Mouse (Mus musculus) myocyte (in vitro differentiated cells): ENCODE data around the gene Bri3. TPM values are rescaled to one million over a fixed set of nuclear protein-coding genes. Genes with fewer than 3 reads are reported as not detected.

ENCODE experiments used
- H3K27me3 ChIP-seq: one replicate; pipeline ENCODE4 v1.6.1; 2011; ENCODE audit not compliant: control insufficient read depth, insufficient read depth, insufficient read length
- H3K36me3 ChIP-seq: one replicate; pipeline ENCODE4 v1.6.1; 2011; ENCODE audit not compliant: control insufficient read depth, insufficient read depth
- H3K4me2 ChIP-seq: one replicate; pipeline ENCODE4 v1.6.1; 2011; ENCODE audit warnings: low read depth, control low read depth
- H3K4me3 ChIP-seq: one replicate; pipeline ENCODE4 v1.5.1; 2011; ENCODE audit warnings: mild to moderate bottlenecking, control low read depth, moderate library complexity
- H3K79me2 ChIP-seq: one replicate; pipeline ENCODE4 v1.6.1; 2011; ENCODE audit not compliant: control insufficient read depth, insufficient read depth
- H3ac ChIP-seq: one replicate; pipeline ENCODE4 v1.6.1; 2011; ENCODE audit not compliant: control insufficient read depth, insufficient read length
- CEBPB ChIP-seq: IDR thresholded peaks from 2 replicates; pipeline ENCODE4 v1.6.1; 2011; ENCODE audit warnings: mild to moderate bottlenecking, moderate library complexity; ENCODE audit not compliant: poor library complexity, insufficient read depth, severe bottlenecking
- E2F4 ChIP-seq: IDR thresholded peaks from one replicate; pipeline ENCODE4 v1.6.1; 2011; ENCODE audit warnings: mild to moderate bottlenecking, control low read depth, moderate library complexity; ENCODE audit not compliant: insufficient read depth
- MAX ChIP-seq: IDR thresholded peaks from one replicate; pipeline ENCODE4 v1.6.1; 2011; ENCODE audit warnings: low read depth, mild to moderate bottlenecking, control low read depth
- MYOD1 ChIP-seq, 3 experiments: IDR thresholded peaks; one replicate each; pipeline ENCODE4 v1.6.1; 2011; ENCODE audit warnings: control low read depth in 2 of 3, low read depth in 2 of 3, mild to moderate bottlenecking in 2 of 3, moderate library complexity in 1 of 3; ENCODE audit not compliant: insufficient read length in 2 of 3, control insufficient read depth in 1 of 3
- MYOG ChIP-seq, 3 experiments: IDR thresholded peaks; one replicate each; pipeline ENCODE4 v1.6.1; 2011; ENCODE audit warnings: control low read depth in 2 of 3, low read depth in 2 of 3, mild to moderate bottlenecking in 2 of 3; ENCODE audit not compliant: insufficient read length in 2 of 3, control insufficient read depth in 1 of 3, insufficient read depth in 1 of 3
- POLR2A ChIP-seq: IDR thresholded peaks from one replicate; pipeline ENCODE4 v1.6.1; 2011; ENCODE audit warnings: low read depth, mild to moderate bottlenecking, control low read depth, moderate library complexity; ENCODE audit not compliant: insufficient read length
- POLR2AphosphoS2 ChIP-seq: IDR thresholded peaks from one replicate; pipeline ENCODE4 v1.6.1; 2011; ENCODE audit warnings: low read depth, control low read depth; ENCODE audit not compliant: insufficient read length
- REST ChIP-seq: IDR thresholded peaks from one replicate; pipeline ENCODE4 v1.6.1; 2011; ENCODE audit warnings: mild to moderate bottlenecking, control low read depth, moderate library complexity; ENCODE audit not compliant: insufficient read depth, insufficient read length
- SRF ChIP-seq: IDR thresholded peaks from one replicate; pipeline ENCODE4 v1.6.1; 2011; ENCODE audit warnings: low read depth; ENCODE audit not compliant: control insufficient read depth, insufficient read length
- TCF12 ChIP-seq: IDR thresholded peaks from one replicate; pipeline ENCODE4 v1.6.1; 2011; ENCODE audit warnings: mild to moderate bottlenecking, control low read depth; ENCODE audit not compliant: poor library complexity, insufficient read depth, severe bottlenecking
- TCF3 ChIP-seq: IDR thresholded peaks from one replicate; pipeline ENCODE4 v1.6.1; 2011; ENCODE audit warnings: low read depth, control low read depth; ENCODE audit not compliant: insufficient read length
- USF1 ChIP-seq: IDR thresholded peaks from one replicate; pipeline ENCODE4 v1.6.1; 2011; ENCODE audit warnings: low read depth, mild to moderate bottlenecking, control low read depth, moderate library complexity
- polyA plus RNA-seq: library from polyadenylated mRNA; unstranded; fragments of >200 nt; fragmentation: generic; extraction: Trizol; gene quantifications from one replicate; pipeline ENCODE4 v1.2.1, GENCODE M21; 2012; ENCODE audit warnings: missing spikeins

Gene Bri3
- polyA plus RNA-seq = 153 TPM

DNA sequence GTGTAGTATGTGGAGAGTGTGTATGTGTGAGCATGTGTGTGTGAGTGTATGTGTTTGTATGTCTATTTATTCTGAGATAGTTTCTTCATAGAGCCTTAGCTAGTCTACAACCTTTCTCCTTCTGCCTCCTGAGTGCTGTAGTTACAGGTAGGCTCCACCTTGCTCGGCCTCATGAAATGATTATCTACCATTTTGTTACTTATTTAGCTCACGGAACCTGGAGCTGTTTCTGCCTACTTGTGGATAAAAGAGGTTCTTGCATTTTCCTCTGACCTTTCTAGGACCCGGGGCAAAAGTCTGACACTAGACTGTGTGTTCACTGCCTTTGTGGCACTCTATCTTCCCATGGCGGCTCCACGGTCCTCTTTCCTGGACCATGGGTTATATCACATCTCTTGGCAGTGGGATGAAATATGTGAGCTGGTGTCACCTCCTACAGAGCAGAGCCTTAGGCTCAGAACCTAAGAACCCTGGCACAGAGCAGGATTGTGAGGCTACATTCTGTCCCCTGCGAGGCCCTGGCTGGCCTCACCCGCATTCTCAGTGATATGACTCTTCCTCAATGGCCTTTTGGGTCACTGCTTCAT lies at the start of gene Bri3:
Gene Bri3 (plus strand): TSS at position 537 of the 587 bp plus-strand sequence.
- H3K79me2 ChIP-seq = no peaks in the 10 kb centered on the region
- H3K4me3 ChIP-seq = no peak within 1 kb of the TSS
- no peaks in the 10 kb centered on the region for H3K27me3 ChIP-seq
- H3K4me2 ChIP-seq = no peak within 1 kb of the TSS
- no peak within 1 kb of the TSS for H3ac ChIP-seq
- no peak for TF ChIP-seq POLR2A
- TF ChIP-seq MYOG (IDR thresholded peaks at IDR 0.05; ENCODE audit: control insufficient read depth in 1 of 3, insufficient read depth in 1 of 3, insufficient read length in 2 of 3, low read depth in 2 of 3) = no peak
- no peak for TF ChIP-seq SRF
- no peak for TF ChIP-seq USF1
- TF ChIP-seq POLR2AphosphoS2 = no peak
- TF ChIP-seq E2F4 = no peak
- no peak for TF ChIP-seq MYOD1 (IDR thresholded peaks at IDR 0.05; ENCODE audit: control insufficient read depth in 1 of 3, insufficient read length in 2 of 3, low read depth in 2 of 3)
- no peak for TF ChIP-seq TCF3
- no peak for TF ChIP-seq REST
- no peak for TF ChIP-seq MAX
- TF ChIP-seq CEBPB = no peak
- TF ChIP-seq TCF12 = no peak
- no peaks in the 10 kb centered on the region for H3K36me3 ChIP-seq

DNA sequence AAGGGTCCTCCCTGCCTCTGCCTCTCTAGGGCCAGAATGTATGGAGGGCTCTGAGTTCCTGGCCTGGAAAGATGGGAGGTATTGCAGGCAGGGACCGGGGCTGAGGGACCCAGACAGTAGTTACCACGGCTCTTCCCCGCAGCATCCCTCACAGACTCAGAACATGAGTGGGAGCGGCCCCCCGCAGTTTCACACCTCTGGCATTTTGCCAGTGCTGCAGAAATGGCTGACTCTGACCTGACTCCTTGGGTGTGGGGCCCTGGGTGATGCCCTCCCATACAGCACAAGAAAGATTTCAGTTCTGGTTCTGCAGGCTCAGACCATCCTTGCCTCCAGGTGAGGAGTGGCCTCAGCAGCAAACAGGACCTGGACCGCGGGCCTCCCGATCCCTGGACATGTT lies 48.7 kb upstream of the Bri3 start:
- H3K4me3 ChIP-seq = no peak overlapping the region
- no peaks in the 10 kb centered on the region for H3K27me3 ChIP-seq
- TF ChIP-seq E2F4 = no peak
- no peak for TF ChIP-seq TCF12
- TF ChIP-seq MYOG (IDR thresholded peaks at IDR 0.05; ENCODE audit: control insufficient read depth in 1 of 3, insufficient read depth in 1 of 3, insufficient read length in 2 of 3, low read depth in 2 of 3) = no peak
- TF ChIP-seq SRF = no peak
- TF ChIP-seq USF1 = no peak
- no peak for TF ChIP-seq REST
- no peak for TF ChIP-seq POLR2A
- no peak for TF ChIP-seq TCF3
- TF ChIP-seq MAX = no peak
- no peak for TF ChIP-seq CEBPB
- TF ChIP-seq MYOD1 (IDR thresholded peaks at IDR 0.05; ENCODE audit: control insufficient read depth in 1 of 3, insufficient read length in 2 of 3, low read depth in 2 of 3) = no peak
- no peak for TF ChIP-seq POLR2AphosphoS2
- no peaks in the 10 kb centered on the region for H3K79me2 ChIP-seq
- no peak overlapping the region for H3ac ChIP-seq
- no peak overlapping the region for H3K4me2 ChIP-seq
- H3K36me3 ChIP-seq = no peaks in the 10 kb centered on the region

DNA sequence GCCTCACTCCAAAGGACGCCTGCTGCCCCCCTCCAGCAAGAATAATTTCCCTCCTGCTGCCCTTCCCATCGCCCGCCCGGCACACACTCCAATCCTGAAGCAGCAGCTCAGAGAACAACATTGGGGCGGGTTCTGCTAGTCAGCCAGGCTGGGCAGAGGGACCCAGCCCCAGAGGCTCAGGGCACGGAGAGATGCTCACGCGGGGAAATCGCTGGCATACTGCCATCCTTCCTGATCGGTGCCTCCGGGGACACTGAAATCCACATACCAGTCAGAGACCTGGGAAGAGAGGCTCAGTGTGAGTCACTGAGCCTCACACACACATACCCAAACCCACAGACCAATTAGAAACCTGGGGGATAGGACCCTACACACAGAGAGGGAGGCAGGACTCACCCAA lies 43.6 kb upstream of the Bri3 start:
- no peak overlapping the region for H3ac ChIP-seq
- no peaks in the 10 kb centered on the region for H3K27me3 ChIP-seq
- peaks cover 2% of the 10 kb centered on the region for H3K36me3 ChIP-seq

DNA sequence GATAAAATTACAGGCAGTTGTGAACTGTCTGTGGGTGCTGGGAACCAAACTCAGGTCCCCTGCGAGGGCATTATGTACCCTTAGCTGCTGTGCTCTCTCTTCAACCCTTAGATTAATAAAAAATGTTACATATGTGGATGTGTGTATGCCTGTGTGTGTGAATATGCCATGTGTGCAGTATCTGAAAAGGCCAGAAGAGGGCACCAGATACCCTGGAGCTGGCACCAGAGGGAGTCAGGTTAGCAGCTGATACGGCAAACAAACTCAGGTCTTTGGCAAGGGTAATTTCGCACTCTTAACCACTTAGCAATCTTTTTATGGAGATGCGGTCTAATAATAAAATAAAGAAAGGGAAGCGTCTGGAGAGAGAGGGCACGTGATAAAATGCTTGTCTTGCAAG lies 41.8 kb upstream of the Bri3 start:
- Histone ChIP-seq H3K27me3 (no peaks in the 10 kb centered on the region), H3K4me2 (no peak overlapping the region), H3ac (no peak overlapping the region), H3K36me3 (peaks cover 4% of the 10 kb centered on the region), H3K4me3 (no peak overlapping the region), H3K79me2 (no peaks in the 10 kb centered on the region)
- TF ChIP-seq REST (no peak), POLR2A (no peak), SRF (no peak), CEBPB (no peak), USF1 (no peak)

More for the DNA sequence above, 43.6 kb upstream of the Bri3 start:
- Histone ChIP-seq H3K79me2 (no peaks in the 10 kb centered on the region), H3K4me3 (no peak overlapping the region), H3K4me2 (no peak overlapping the region)
- TF ChIP-seq MAX (no peak), TCF3 (no peak), POLR2AphosphoS2 (no peak), USF1 (no peak), MYOG (IDR thresholded peaks at IDR 0.05; ENCODE audit: control insufficient read depth in 1 of 3, insufficient read depth in 1 of 3, insufficient read length in 2 of 3, low read depth in 2 of 3) (no peak), CEBPB (no peak), MYOD1 (IDR thresholded peaks at IDR 0.05; ENCODE audit: control insufficient read depth in 1 of 3, insufficient read length in 2 of 3, low read depth in 2 of 3) (no peak), SRF (no peak), REST (no peak), POLR2A (no peak), E2F4 (no peak)

DNA sequence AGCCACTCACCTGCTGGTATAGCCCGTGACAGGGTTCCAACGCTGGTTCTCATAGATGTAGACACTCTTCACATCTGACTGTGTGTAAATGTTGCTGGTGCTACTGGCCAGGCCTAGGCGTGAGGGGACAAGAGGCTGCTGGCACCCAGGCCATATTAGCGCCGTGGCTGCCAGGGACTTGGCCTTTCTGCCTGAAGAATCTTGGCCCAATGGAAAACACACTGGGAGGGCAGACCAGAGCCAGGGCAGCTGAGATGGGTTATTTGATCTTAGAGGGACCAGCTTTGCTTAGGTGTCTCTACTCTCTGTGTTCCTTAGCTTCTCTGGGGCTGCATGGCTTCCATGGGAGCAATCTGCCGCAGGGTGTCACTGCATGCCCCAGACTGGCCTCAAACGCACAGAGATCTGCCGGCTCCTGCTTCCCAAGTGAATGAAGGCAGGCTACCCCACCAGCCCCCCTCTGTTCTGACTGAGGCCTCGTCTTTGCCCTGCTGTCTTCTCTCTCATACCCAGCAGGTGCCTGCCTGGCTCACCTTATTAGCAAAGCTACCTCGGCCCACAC lies 40.8 kb upstream of the Bri3 start:
- no peak overlapping the region for H3ac ChIP-seq
- TF ChIP-seq CEBPB (no peak), MAX (no peak), MYOD1 (IDR thresholded peaks at IDR 0.05; ENCODE audit: control insufficient read depth in 1 of 3, insufficient read length in 2 of 3, low read depth in 2 of 3) (no peak), USF1 (no peak), POLR2A (no peak), TCF12 (no peak)
- no peaks in the 10 kb centered on the region for H3K27me3 ChIP-seq
- peaks cover 4% of the 10 kb centered on the region for H3K36me3 ChIP-seq
- no peak overlapping the region for H3K4me3 ChIP-seq
- H3K79me2 ChIP-seq = no peaks in the 10 kb centered on the region
- H3K4me2 ChIP-seq = no peak overlapping the region
